Mouse (Mus musculus): ENCODE results near the gene Nfasc. TPM values are rescaled to one million over a fixed set of nuclear protein-coding genes. Genes with fewer than 3 reads are reported as not detected.

Nfasc gene
- total and polyA plus RNA-seq, 3 experiments = 0.04 TPM; not detected in 2

- no peak for DNase-seq (ENCODE audit: extremely low read depth)
- Histone ChIP-seq H3K9ac (ENCODE audit: insufficient read depth, low read depth) (no peak overlapping the region), H3K4me3 (replicated peaks in 1 of 3; ENCODE audit: low read depth in 2 of 3, low read length in 2 of 3, poor library complexity in 1 of 3) (no peak overlapping the region), H3K27ac (ENCODE audit: insufficient read depth, low read depth) (no peak overlapping the region), H3K9me3 (replicated peaks; ENCODE audit: low read length) (no peaks in the 10 kb centered on the region), H3K4me2 (ENCODE audit: insufficient read depth, low read depth, poor library complexity, severe bottlenecking) (no peak overlapping the region), H3K27me3 (replicated peaks) (peaks cover 79% of the 10 kb centered on the region), H3K79me2 (replicated peaks; ENCODE audit: control insufficient read depth, extremely low read depth, insufficient read depth, poor library complexity, severe bottlenecking) (no peaks in the 10 kb centered on the region), H3K4me1 (ENCODE audit: control insufficient read depth in 1 of 2, insufficient read depth in 2 of 2) (no peaks in the 10 kb centered on the region), H3K36me3 (replicated peaks in 1 of 2; ENCODE audit: control insufficient read depth in 1 of 2, insufficient read depth in 1 of 2, low read length in 1 of 2) (no peaks in the 10 kb centered on the region)
- dilution Hi-C loops (cut with MboI; ENCODE audit: extremely low pct_ligation_motif_present, extremely low pct_unique_long_range_greater_than_20kb, low sequenced_read_pairs) (no loop called here), in situ Hi-C loops (cut with MboI; ENCODE audit: low pct_ligation_motif_present, low pct_unique_long_range_greater_than_20kb, low sequenced_read_pairs) (no loop called here)
- TF ChIP-seq MEF2A (IDR thresholded peaks at IDR 0.05; ENCODE audit: borderline replicate concordance, low read depth, low read length) (no peak), NELFE (IDR thresholded peaks at IDR 0.05; ENCODE audit: low read depth, low read length) (no peak), JUND (conservative IDR thresholded peaks at IDR 0.05; ENCODE audit: low read depth, low read length) (no peak), ELF1 (IDR thresholded peaks at IDR 0.05; ENCODE audit: low read depth, low read length) (no peak), ZKSCAN1 (IDR thresholded peaks at IDR 0.05; ENCODE audit: borderline replicate concordance, low read depth, low read length) (no peak), MAFK (IDR thresholded peaks at IDR 0.05; ENCODE audit: insufficient replicate concordance, low read length) (no peak), IRF4 (IDR thresholded peaks at IDR 0.05; ENCODE audit: low read depth, low read length) (no peak), ZNF384 (IDR thresholded peaks at IDR 0.05; ENCODE audit: low read depth, low read length) (no peak), ZMIZ1 (IDR thresholded peaks at IDR 0.05; ENCODE audit: low read depth, low read length) (no peak), BHLHE40 (IDR thresholded peaks at IDR 0.05; ENCODE audit: low read depth, low read length) (no peak), RAD21 (IDR thresholded peaks at IDR 0.05; ENCODE audit: low read depth, low read length) (no peak), USF2 (conservative IDR thresholded peaks at IDR 0.05; ENCODE audit: low read depth, low read length) (no peak), PAX5 (IDR thresholded peaks at IDR 0.05; ENCODE audit: low read length) (no peak)
Observed at GRCm38 (mm10) chr1:132780254-132780653, 38.7 kb upstream of the Nfasc start.

GRCm38 (mm10) chr1:132774959-132775358 lies 33.4 kb upstream of the Nfasc start:
- DNase-seq (ENCODE audit: extremely low read depth) = no peak
- H3K9ac ChIP-seq (ENCODE audit: insufficient read depth, low read depth) = no peak overlapping the region
- H3K79me2 ChIP-seq (replicated peaks; ENCODE audit: control insufficient read depth, extremely low read depth, insufficient read depth, poor library complexity, severe bottlenecking) = no peaks in the 10 kb centered on the region
- peaks cover 76% of the 10 kb centered on the region for H3K27me3 ChIP-seq (replicated peaks)
- H3K4me1 ChIP-seq (ENCODE audit: control insufficient read depth in 1 of 2, insufficient read depth in 2 of 2) = no peaks in the 10 kb centered on the region
- in situ Hi-C loops (cut with MboI; ENCODE audit: low pct_ligation_motif_present, low pct_unique_long_range_greater_than_20kb, low sequenced_read_pairs) (loop anchor here (25.0 kb wide), 1 partner anchor 187 kb away; no protein-coding TSS in a partner anchor), dilution Hi-C loops (cut with MboI; ENCODE audit: extremely low pct_ligation_motif_present, extremely low pct_unique_long_range_greater_than_20kb, low sequenced_read_pairs) (no loop called here)
- TF ChIP-seq RAD21 (IDR thresholded peaks at IDR 0.05; ENCODE audit: low read depth, low read length) (no peak), EP300 (IDR thresholded peaks at IDR 0.05; ENCODE audit: low read length) (no peak), CTCF (conservative IDR thresholded peaks at IDR 0.05 in 1 of 2, IDR thresholded peaks at IDR 0.05 in 1 of 2; ENCODE audit: low read depth in 2 of 2, low read length in 2 of 2) (no peak), E2F4 (IDR thresholded peaks at IDR 0.05; ENCODE audit: insufficient replicate concordance, low read depth, low read length) (no peak), MYC (IDR thresholded peaks at IDR 0.05; ENCODE audit: low read depth, low read length) (no peak), MEF2A (IDR thresholded peaks at IDR 0.05; ENCODE audit: borderline replicate concordance, low read depth, low read length) (no peak), HCFC1 (IDR thresholded peaks at IDR 0.05; ENCODE audit: low read depth, low read length) (no peak), ZMIZ1 (IDR thresholded peaks at IDR 0.05; ENCODE audit: low read depth, low read length) (no peak), SMC3 (IDR thresholded peaks at IDR 0.05; ENCODE audit: low read depth, low read length) (no peak), GABPA (IDR thresholded peaks at IDR 0.05; ENCODE audit: insufficient replicate concordance, low read depth, low read length) (no peak), UBTF (IDR thresholded peaks at IDR 0.05; ENCODE audit: low read depth, low read length) (no peak), ZC3H11A (IDR thresholded peaks at IDR 0.05; ENCODE audit: low read depth, low read length) (no peak), TBP (conservative IDR thresholded peaks at IDR 0.05; ENCODE audit: low read depth, low read length) (no peak), ZKSCAN1 (IDR thresholded peaks at IDR 0.05; ENCODE audit: borderline replicate concordance, low read depth, low read length) (no peak), KAT2A (IDR thresholded peaks at IDR 0.05; ENCODE audit: insufficient replicate concordance, low read length) (no peak)
- H3K9me3 ChIP-seq (replicated peaks; ENCODE audit: low read length) = no peaks in the 10 kb centered on the region
- no peaks in the 10 kb centered on the region for H3K36me3 ChIP-seq (replicated peaks in 1 of 2; ENCODE audit: control insufficient read depth in 1 of 2, insufficient read depth in 1 of 2, low read length in 1 of 2)
- no peak overlapping the region for H3K4me3 ChIP-seq (replicated peaks in 1 of 3; ENCODE audit: low read depth in 2 of 3, low read length in 2 of 3, poor library complexity in 1 of 3)
- no peak overlapping the region for H3K4me2 ChIP-seq (ENCODE audit: insufficient read depth, low read depth, poor library complexity, severe bottlenecking)
- H3K27ac ChIP-seq (ENCODE audit: insufficient read depth, low read depth) = no peak overlapping the region
